Mouse (Mus musculus) adrenal gland, adult 2 months (tissue): Measurements from ENCODE around the gene Spint1. TPM values are rescaled to one million over a fixed set of nuclear protein-coding genes. Genes with fewer than 3 reads are reported as not detected.
A peak's percentile ranks its signal among the peaks of the same experiment; 100 is the strongest.

ENCODE experiments used
- DNase-seq: peaks from one replicate; pipeline ENCODE4 v3.0.0; 2021
- long read RNA-seq: library from polyadenylated mRNA; stranded (forward); transcript quantifications from one replicate; pipeline ENCODE4 v2.0.0, GENCODE M21; 2021
- polyA plus RNA-seq: library from polyadenylated mRNA; depleted of rRNA; stranded (reverse); fragments of >200 nt; gene quantifications from 2 replicates; pipeline ENCODE4 v1.2.3, GENCODE M21; 2012; rRNA removed
- total RNA-seq, 2 experiments: library from RNA; stranded (reverse); gene quantifications; 2 replicates each; pipeline ENCODE4 v1.2.3; 2021

Spint1 gene
- total RNA-seq = 1 to 10 TPM; 1.8 to 3.4 TPM
- 1.9 and 2.9 TPM in 2 replicates for polyA plus RNA-seq
- long read RNA-seq, partial matches to known transcripts = 0 of 2 reads
- long read RNA-seq, other reads (novel, unspliced or antisense) = 1 of 2 reads

- peak; percentile 51 for DNase-seq
Observed at GRCm38 (mm10) chr2:119237210-119237870, at the start of gene Spint1. Spint1 (plus strand) TSS chr2:119237362.

GRCm38 (mm10) chr2:119189029-119189710 lies 48.0 kb upstream of the Spint1 start:
- DNase-seq = peak; percentile 87

- no peak for DNase-seq
Observed at GRCm38 (mm10) chr2:119190969-119191368, 46.2 kb upstream of the Spint1 start.

GRCm38 (mm10) chr2:119194140-119194539 lies 43.0 kb upstream of the Spint1 start:
- DNase-seq = no peak

- peak; percentile 29 for DNase-seq
Observed at GRCm38 (mm10) chr2:119196316-119197108, 40.6 kb upstream of the Spint1 start.

GRCm38 (mm10) chr2:119197493-119197892 lies 39.7 kb upstream of the Spint1 start:
- DNase-seq = no peak

- DNase-seq = no peak
Observed at GRCm38 (mm10) chr2:119198049-119198448, 39.1 kb upstream of the Spint1 start.

- no peak for DNase-seq
Observed at GRCm38 (mm10) chr2:119198934-119199333, 38.2 kb upstream of the Spint1 start.

- no peak for DNase-seq
Observed at GRCm38 (mm10) chr2:119202914-119203453, 34.2 kb upstream of the Spint1 start.

- DNase-seq = peak; percentile 21
Observed at GRCm38 (mm10) chr2:119203871-119204460, 33.2 kb upstream of the Spint1 start.

GRCm38 (mm10) chr2:119207961-119208343 lies 29.2 kb upstream of the Spint1 start:
- no peak for DNase-seq

- DNase-seq = peak; percentile 97
Observed at GRCm38 (mm10) chr2:119208344-119209175, 28.6 kb upstream of the Spint1 start, which contains the start of the genes Zfyve19 and Dnajc17. Zfyve19 (plus strand) TSS chr2:119208617. Dnajc17 (minus strand) TSS chr2:119208795.

- DNase-seq = no peak
Observed at GRCm38 (mm10) chr2:119209176-119209507, 28.0 kb upstream of the Spint1 start.

- DNase-seq = no peak
Observed at GRCm38 (mm10) chr2:119229775-119230704, 7.1 kb upstream of the Spint1 start, which contains the start of gene Ppp1r14d. Ppp1r14d (minus strand) TSS chr2:119229906.

- no peak for DNase-seq
Observed at GRCm38 (mm10) chr2:119236682-119237209, 416 bp upstream of the Spint1 start.

- no peak for DNase-seq
Observed at GRCm38 (mm10) chr2:119237871-119238220, 684 bp downstream of the Spint1 start.

GRCm38 (mm10) chr2:119238671-119239070 lies 1.5 kb downstream of the Spint1 start:
- no peak for DNase-seq

- no peak for DNase-seq
Observed at GRCm38 (mm10) chr2:119240075-119240818, 3.1 kb downstream of the Spint1 start.

GRCm38 (mm10) chr2:119240819-119241186 lies 3.6 kb downstream of the Spint1 start:
- DNase-seq = no peak
